Mouse (Mus musculus): Measurements from ENCODE around the gene Nutm2. TPM values are rescaled to one million over a fixed set of nuclear protein-coding genes. Genes with fewer than 3 reads are reported as not detected.
"Not testable (repeated sequence)": the region's sequence is repeated elsewhere in the genome, so short reads cannot be mapped to it uniquely, and the experiment has no call there.

Gene Nutm2
- not detected in 2 replicates for polyA plus RNA-seq (2015; fragmentation: Nextera tagmentation; extraction: Ambion mirVana)

- Histone ChIP-seq H3K4me1 (no peaks in the 10 kb centered on the region), H3K4me3 (no peak within 1 kb of the TSS), H3K27me3 (no peaks in the 10 kb centered on the region), H3K4me2 (no peak within 1 kb of the TSS), H3K36me3 (no peaks in the 10 kb centered on the region), H3K9me3 (no peaks in the 10 kb centered on the region), H3K9ac (no peak within 1 kb of the TSS), H3K27ac (no peak within 1 kb of the TSS)
- no peak for ATAC-seq (ENCODE audit: insufficient number of reproducible peaks, low FRiP score, low TSS enrichment, low read depth)
- 76% methylated on average over 4 of the region's 4 CpGs for WGBS
Observed at GRCm38 (mm10) chr13:50467007-50467406, at the start of gene Nutm2. Gene Nutm2, plus strand, starts transcription at chr13:50467307.

- Histone ChIP-seq H3K4me1 (peaks cover 8% of the 10 kb centered on the region), H3K4me2 (peak within 1 kb of the TSS; percentile 54), H3K27ac (peak within 1 kb of the TSS; percentile 80), H3K36me3 (peaks cover 13% of the 10 kb centered on the region), H3K27me3 (no peaks in the 10 kb centered on the region), H3K9ac (peak within 1 kb of the TSS; percentile 71), H3K9me3 (no peaks in the 10 kb centered on the region), H3K4me3 (peak within 1 kb of the TSS; percentile 82)
- ATAC-seq (ENCODE audit: insufficient number of reproducible peaks, low FRiP score, low TSS enrichment, low read depth): peak; percentile 86
- 12% methylated on average over 33 of the region's 35 CpGs for WGBS
Observed at GRCm38 (mm10) chr13:50417389-50418183, 49.5 kb upstream of the Nutm2 start, which contains the start of gene Fbxw17. Gene Fbxw17, plus strand, starts transcription at chr13:50417864.

- H3K4me1 ChIP-seq: peaks cover 8% of the 10 kb centered on the region
- H3K4me3 ChIP-seq: peak overlapping the region; percentile 82
- H3K9ac ChIP-seq: no peak overlapping the region
- peaks cover 19% of the 10 kb centered on the region for H3K36me3 ChIP-seq
- no peaks in the 10 kb centered on the region for H3K27me3 ChIP-seq
- 44% methylated on average over 3 of the region's 3 CpGs for WGBS
- H3K4me2 ChIP-seq: peak overlapping the region; percentile 54
- H3K9me3 ChIP-seq: no peaks in the 10 kb centered on the region
- no peak for ATAC-seq (ENCODE audit: insufficient number of reproducible peaks, low FRiP score, low TSS enrichment, low read depth)
- no peak overlapping the region for H3K27ac ChIP-seq
Observed at GRCm38 (mm10) chr13:50418421-50418820, 48.7 kb upstream of the Nutm2 start.

GRCm38 (mm10) chr13:50423625-50424209 is 43.4 kb upstream of the Nutm2 start:
- 80% methylated on average over 8 of the region's 8 CpGs for WGBS
- Histone ChIP-seq H3K9ac (no peak overlapping the region), H3K4me2 (no peak overlapping the region), H3K4me1 (peaks cover 1% of the 10 kb centered on the region), H3K36me3 (peaks cover 69% of the 10 kb centered on the region), H3K9me3 (no peaks in the 10 kb centered on the region), H3K4me3 (no peak overlapping the region), H3K27me3 (no peaks in the 10 kb centered on the region), H3K27ac (no peak overlapping the region)
- ATAC-seq (ENCODE audit: insufficient number of reproducible peaks, low FRiP score, low TSS enrichment, low read depth): peak; percentile 69; the same call in 1 of the 2 replicates

GRCm38 (mm10) chr13:50424517-50424916 is 42.6 kb upstream of the Nutm2 start:
- WGBS: 93% methylated on average over 2 of the region's 2 CpGs
- Histone ChIP-seq H3K9me3 (no peaks in the 10 kb centered on the region), H3K27me3 (no peaks in the 10 kb centered on the region), H3K4me1 (no peaks in the 10 kb centered on the region), H3K4me2 (no peak overlapping the region), H3K36me3 (peaks cover 75% of the 10 kb centered on the region), H3K9ac (no peak overlapping the region), H3K27ac (no peak overlapping the region), H3K4me3 (no peak overlapping the region)
- no peak for ATAC-seq (ENCODE audit: insufficient number of reproducible peaks, low FRiP score, low TSS enrichment, low read depth)

GRCm38 (mm10) chr13:50426686-50427085 is 40.4 kb upstream of the Nutm2 start:
- no peak overlapping the region for H3K27ac ChIP-seq
- H3K9ac ChIP-seq: no peak overlapping the region
- H3K9me3 ChIP-seq: no peaks in the 10 kb centered on the region
- no peak for ATAC-seq (ENCODE audit: insufficient number of reproducible peaks, low FRiP score, low TSS enrichment, low read depth)
- no peaks in the 10 kb centered on the region for H3K27me3 ChIP-seq
- H3K4me2 ChIP-seq: no peak overlapping the region
- H3K36me3 ChIP-seq: peaks cover 85% of the 10 kb centered on the region
- no peaks in the 10 kb centered on the region for H3K4me1 ChIP-seq
- 89% methylated on average over 4 of the region's 4 CpGs for WGBS
- H3K4me3 ChIP-seq: no peak overlapping the region

- no peak within 1 kb of the TSS for H3K4me2 ChIP-seq
- no peaks in the 10 kb centered on the region for H3K27me3 ChIP-seq
- 88% methylated on average over 2 of the region's 2 CpGs for WGBS
- H3K9ac ChIP-seq: no peak within 1 kb of the TSS
- no peak within 1 kb of the TSS for H3K27ac ChIP-seq
- H3K4me1 ChIP-seq: no peaks in the 10 kb centered on the region
- no peak for ATAC-seq (ENCODE audit: insufficient number of reproducible peaks, low FRiP score, low TSS enrichment, low read depth)
- H3K9me3 ChIP-seq: no peaks in the 10 kb centered on the region
- no peaks in the 10 kb centered on the region for H3K36me3 ChIP-seq
- H3K4me3 ChIP-seq: no peak within 1 kb of the TSS
Observed at GRCm38 (mm10) chr13:50443812-50444211, 23.3 kb upstream of the Nutm2 start, which contains the start of gene Gm47429. Gene Gm47429, minus strand, starts transcription at chr13:50443912.

GRCm38 (mm10) chr13:50445261-50445660 is 21.8 kb upstream of the Nutm2 start:
- Histone ChIP-seq H3K27ac (no peak overlapping the region), H3K4me1 (no peaks in the 10 kb centered on the region), H3K27me3 (no peaks in the 10 kb centered on the region), H3K9me3 (no peaks in the 10 kb centered on the region), H3K4me3 (no peak overlapping the region), H3K9ac (no peak overlapping the region), H3K4me2 (no peak overlapping the region), H3K36me3 (no peaks in the 10 kb centered on the region)
- 79% methylated on average over 4 of the region's 4 CpGs for WGBS
- ATAC-seq (ENCODE audit: insufficient number of reproducible peaks, low FRiP score, low TSS enrichment, low read depth): no peak

GRCm38 (mm10) chr13:50452266-50452665 is 14.8 kb upstream of the Nutm2 start:
- H3K4me1 ChIP-seq; H3K9me3 ChIP-seq; H3K4me3 ChIP-seq; H3K27me3 ChIP-seq; H3K9ac ChIP-seq; H3K36me3 ChIP-seq; H3K27ac ChIP-seq; H3K4me2 ChIP-seq; ATAC-seq (ENCODE audit: insufficient number of reproducible peaks, low FRiP score, low TSS enrichment, low read depth): not testable (repeated sequence)
- 70% methylated on average over 9 of the region's 9 CpGs for WGBS

GRCm38 (mm10) chr13:50453426-50453825 is 13.7 kb upstream of the Nutm2 start:
- 22% methylated on average over 4 of the region's 4 CpGs for WGBS
- Histone ChIP-seq H3K27me3 (no peaks in the 10 kb centered on the region), H3K36me3 (no peaks in the 10 kb centered on the region), H3K4me1 (no peaks in the 10 kb centered on the region), H3K4me3 (no peak overlapping the region), H3K9ac (no peak overlapping the region), H3K27ac (no peak overlapping the region), H3K9me3 (no peaks in the 10 kb centered on the region), H3K4me2 (no peak overlapping the region)
- no peak for ATAC-seq (ENCODE audit: insufficient number of reproducible peaks, low FRiP score, low TSS enrichment, low read depth)

- H3K4me2 ChIP-seq; H3K4me3 ChIP-seq; ATAC-seq (ENCODE audit: insufficient number of reproducible peaks, low FRiP score, low TSS enrichment, low read depth); H3K27ac ChIP-seq; H3K27me3 ChIP-seq; H3K36me3 ChIP-seq; H3K4me1 ChIP-seq; H3K9me3 ChIP-seq; H3K9ac ChIP-seq: not testable (repeated sequence)
- WGBS: 71% methylated on average over 2 of the region's 2 CpGs
Observed at GRCm38 (mm10) chr13:50460433-50460832, 6.7 kb upstream of the Nutm2 start.
